Mouse (Mus musculus) lung, postnatal 25 days (tissue): Measurements from ENCODE around the gene Aqp11.

Source experiments
- DNase-seq: peaks from one replicate; pipeline ENCODE4 v3.0.0; 2022; ENCODE audit warnings: low spot score

The Aqp11 gene

GRCm38 (mm10) chr7:97737638-97738456, at the start of gene Aqp11:
TSS of gene Aqp11 (minus strand) at chr7:97738289.
- DNase-seq = peak; percentile 89

- DNase-seq = no peak
Measured at GRCm38 (mm10) chr7:97783523-97783922, 45.4 kb upstream of the Aqp11 start.

- DNase-seq = no peak
Measured at GRCm38 (mm10) chr7:97781496-97781895, 43.4 kb upstream of the Aqp11 start.

GRCm38 (mm10) chr7:97780815-97781214, 42.7 kb upstream of the Aqp11 start:
- DNase-seq = no peak

GRCm38 (mm10) chr7:97780222-97780621, 42.1 kb upstream of the Aqp11 start:
- no peak for DNase-seq

- no peak for DNase-seq
Measured at GRCm38 (mm10) chr7:97777191-97777590, 39.1 kb upstream of the Aqp11 start.

GRCm38 (mm10) chr7:97775923-97776322, 37.8 kb upstream of the Aqp11 start:
- no peak for DNase-seq

GRCm38 (mm10) chr7:97775380-97775779, 37.3 kb upstream of the Aqp11 start:
- no peak for DNase-seq

- no peak for DNase-seq
Measured at GRCm38 (mm10) chr7:97770841-97771620, 32.9 kb upstream of the Aqp11 start.

GRCm38 (mm10) chr7:97769020-97769419, 30.9 kb upstream of the Aqp11 start:
- DNase-seq = no peak

- DNase-seq = no peak
Measured at GRCm38 (mm10) chr7:97767841-97768240, 29.8 kb upstream of the Aqp11 start.

GRCm38 (mm10) chr7:97766406-97767166, 28.5 kb upstream of the Aqp11 start:
- DNase-seq = no peak

- no peak for DNase-seq
Measured at GRCm38 (mm10) chr7:97765963-97766347, 27.9 kb upstream of the Aqp11 start.

- no peak for DNase-seq
Measured at GRCm38 (mm10) chr7:97765181-97765962, 27.3 kb upstream of the Aqp11 start.

- DNase-seq = no peak
Measured at GRCm38 (mm10) chr7:97764591-97764990, 26.5 kb upstream of the Aqp11 start.

GRCm38 (mm10) chr7:97756967-97757881, 19.1 kb upstream of the Aqp11 start:
- DNase-seq = no peak

GRCm38 (mm10) chr7:97749207-97750190, 11.4 kb upstream of the Aqp11 start:
- peak; percentile 30 for DNase-seq

GRCm38 (mm10) chr7:97748527-97749206, 10.6 kb upstream of the Aqp11 start:
- peak; percentile 52 for DNase-seq
